ENCODE assay signal across 1 mouse cellular context in genomic region chr14:24501256-24501655, GRCm38 (mm10).
TF ChIP-seq lines count a peak whose summit lies in the region.

No protein-coding gene starts in this region.

TF ChIP-seq in MEL, 35 proteins besides CTCF, POLR2A, EP300 and RAD21 (continued from another document):
- TF ChIP-seq POLR2AphosphoS5 (IDR thresholded peaks at IDR 0.05; ENCODE audit: borderline replicate concordance, low read depth, low read length) (no peak), MAZ (IDR thresholded peaks at IDR 0.05; ENCODE audit: low read depth, low read length) (no peak), ZC3H11A (IDR thresholded peaks at IDR 0.05; ENCODE audit: low read depth, low read length) (no peak), JUND (IDR thresholded peaks at IDR 0.05; ENCODE audit: low read depth, low read length) (no peak), SIN3A (IDR thresholded peaks at IDR 0.05; ENCODE audit: low read length) (no peak), TAL1 (IDR thresholded peaks at IDR 0.05; ENCODE audit: low read length) (no peak), MXI1 (IDR thresholded peaks at IDR 0.05; ENCODE audit: low read depth, low read length) (no peak)
